Mouse (Mus musculus) neural tube, embryonic 15.5 days (tissue): ENCODE data around the gene Yy1. TPM values are rescaled to one million over a fixed set of nuclear protein-coding genes. Genes with fewer than 3 reads are reported as not detected.
A peak's percentile ranks its signal among the peaks of the same experiment; 100 is the strongest.

Experiments
- ATAC-seq: fragments of 200-750 bp; cut with Nextera tagmentation; 2 replicates; pipeline ENCODE4 v1.8.0; 2017; ENCODE audit warnings: mild to moderate bottlenecking, moderate TSS enrichment, moderate library complexity; ENCODE audit not compliant: low FRiP score
- H3K27ac ChIP-seq: fragments of 300-500 bp; sonication (generic); replicated peaks from 2 replicates; pipeline ENCODE4 v1.5.1; 2015; ENCODE audit warnings: mild to moderate bottlenecking, inconsistent platforms
- H3K27me3 ChIP-seq: fragments of 300-500 bp; sonication (generic); replicated peaks from 2 replicates; pipeline ENCODE4 v1.6.1; 2015; ENCODE audit warnings: inconsistent platforms
- H3K36me3 ChIP-seq: fragments of 300-500 bp; sonication (generic); 2 replicates; pipeline ENCODE4 v1.6.1; 2015; ENCODE audit warnings: inconsistent platforms
- H3K4me1 ChIP-seq: fragments of 300-500 bp; sonication (generic); 2 replicates; pipeline ENCODE4 v1.6.1; 2015; ENCODE audit warnings: inconsistent platforms
- H3K4me2 ChIP-seq: fragments of 300-500 bp; sonication (generic); 2 replicates; pipeline ENCODE4 v1.6.1; 2015; ENCODE audit warnings: inconsistent platforms, mild to moderate bottlenecking, moderate library complexity
- H3K4me3 ChIP-seq: fragments of 300-500 bp; sonication (generic); replicated peaks from 2 replicates; pipeline ENCODE4 v1.5.1; 2015; ENCODE audit warnings: mild to moderate bottlenecking, inconsistent platforms
- H3K9ac ChIP-seq: fragments of 300-500 bp; sonication (generic); replicated peaks from 2 replicates; pipeline ENCODE4 v1.6.1; 2015; ENCODE audit warnings: mild to moderate bottlenecking, inconsistent platforms
- H3K9me3 ChIP-seq: fragments of 300-500 bp; sonication (generic); replicated peaks from 2 replicates; pipeline ENCODE4 v1.6.1; 2016; ENCODE audit warnings: inconsistent platforms
- WGBS: fragments of 180-500 bp; shearing (Covaris S2); methylation state at CpG from one replicate; pipeline ENCODE4 v1.1.7; 2015; ENCODE audit warnings: mixed read lengths; 5-methylcytosine and 5-hydroxymethylcytosine counted together
- polyA plus RNA-seq: library from polyadenylated mRNA; unstranded; fragments of >200 nt; fragmentation: Nextera tagmentation; extraction: Ambion mirVana; gene quantifications from 2 replicates; pipeline ENCODE4 v1.2.1, GENCODE M21; 2015

Yy1 gene
- 10.2 and 13.7 TPM in 2 replicates for polyA plus RNA-seq

DNA sequence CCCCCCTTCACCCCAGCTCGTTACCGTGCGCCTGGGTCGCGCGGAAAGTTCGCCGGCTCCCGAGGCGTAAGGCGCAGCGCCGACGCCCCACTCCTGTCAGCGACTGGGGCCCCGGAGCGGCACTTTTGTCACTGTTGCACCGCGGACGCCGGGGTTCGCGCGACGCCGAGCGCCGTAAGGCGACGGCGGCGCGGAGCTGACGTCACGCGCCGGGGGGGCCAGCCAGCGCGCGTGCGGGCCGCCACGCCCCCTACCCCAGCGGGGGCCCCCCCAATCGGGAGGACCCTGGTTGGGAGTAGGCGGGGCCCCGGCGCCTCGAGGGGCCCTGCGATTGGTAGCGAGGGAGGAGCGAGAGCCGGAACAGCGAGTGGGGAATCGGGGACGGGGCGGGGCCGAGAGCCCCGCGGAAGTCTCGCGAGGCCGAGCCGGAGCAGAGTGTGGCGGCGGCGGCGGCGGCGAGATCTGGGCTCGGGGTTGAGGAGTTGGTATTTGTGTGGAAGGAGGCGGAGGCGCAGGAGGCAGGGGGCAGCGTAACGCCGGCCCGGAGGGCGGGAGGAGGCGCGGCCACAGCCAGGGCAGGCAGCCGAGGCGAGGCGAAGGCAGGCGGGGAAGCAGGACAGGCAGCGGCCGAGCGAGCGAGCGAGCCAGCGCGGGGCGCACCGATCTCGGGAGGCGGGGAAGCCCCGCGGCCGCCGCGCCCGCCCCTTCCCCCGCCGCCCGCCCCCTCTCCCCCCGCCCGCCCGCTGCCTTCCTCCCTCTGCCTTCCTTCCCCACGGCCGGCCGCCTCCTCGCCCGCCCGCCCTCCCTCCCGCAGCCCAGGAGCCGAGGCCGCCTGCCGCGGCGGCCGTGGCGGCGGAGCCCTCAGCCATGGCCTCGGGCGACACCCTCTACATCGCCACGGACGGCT is at the start of gene Yy1:
TSS of gene Yy1 (plus strand) at position 428 of the 907 bp plus-strand sequence.
- peak; percentile 93 for ATAC-seq
- Histone ChIP-seq H3K4me3 (peak within 1 kb of the TSS; percentile 97), H3K9ac (peak within 1 kb of the TSS; percentile 95), H3K36me3 (no peaks in the 10 kb centered on the region), H3K27ac (peak within 1 kb of the TSS; percentile 98), H3K9me3 (no peaks in the 10 kb centered on the region), H3K4me2 (peak within 1 kb of the TSS; percentile 69), H3K4me1 (peaks cover 42% of the 10 kb centered on the region), H3K27me3 (no peaks in the 10 kb centered on the region)
- WGBS = under 1% methylated on average over 84 of the region's 127 CpGs

DNA sequence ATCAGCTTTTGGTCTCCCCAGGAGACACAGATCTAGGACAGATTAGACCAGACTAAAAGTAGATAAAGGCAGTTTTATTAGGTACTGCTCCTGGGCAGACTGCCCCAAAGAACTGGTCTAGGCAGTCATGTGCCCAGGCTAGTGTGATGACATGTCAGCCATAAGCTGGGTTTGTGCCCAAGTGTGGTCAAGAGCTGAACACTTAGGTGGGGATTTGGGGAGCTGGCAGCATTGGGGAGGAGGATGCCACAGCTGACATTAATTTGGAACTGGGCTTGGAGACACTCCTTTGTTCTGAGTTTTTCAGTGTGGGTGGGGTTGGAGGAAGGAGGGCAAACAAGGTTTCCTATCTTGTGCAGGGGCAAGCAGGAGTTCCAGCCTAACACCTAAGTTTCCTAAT is 46.8 kb upstream of the Yy1 start:
- Histone ChIP-seq H3K9me3 (no peaks in the 10 kb centered on the region), H3K4me3 (no peak overlapping the region), H3K36me3 (no peaks in the 10 kb centered on the region), H3K27me3 (no peaks in the 10 kb centered on the region), H3K9ac (no peak overlapping the region), H3K27ac (no peak overlapping the region), H3K4me2 (no peak overlapping the region), H3K4me1 (no peaks in the 10 kb centered on the region)
- no peak for ATAC-seq

DNA sequence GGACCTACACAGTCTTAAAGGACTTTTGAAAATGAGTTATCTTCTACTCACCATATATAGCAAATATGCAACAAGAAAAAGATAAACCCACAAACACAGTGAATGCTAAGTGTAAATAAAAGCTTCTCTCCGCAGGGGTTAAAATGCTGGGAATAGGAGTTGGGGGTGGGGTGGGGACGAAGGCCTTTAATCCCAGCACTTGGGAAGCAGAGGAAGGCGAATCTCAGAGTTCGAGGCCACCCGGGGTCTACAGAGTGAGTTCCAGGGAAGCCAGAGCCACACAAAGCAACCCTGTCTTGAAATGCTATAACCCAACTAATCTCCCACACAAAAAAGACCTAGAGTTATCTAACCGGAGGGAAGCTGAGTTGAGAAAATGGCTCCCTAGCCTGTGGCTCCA is 43.8 kb upstream of the Yy1 start:
- no peak overlapping the region for H3K4me3 ChIP-seq
- no peaks in the 10 kb centered on the region for H3K4me1 ChIP-seq
- H3K27ac ChIP-seq = no peak overlapping the region
- H3K4me2 ChIP-seq = no peak overlapping the region
- no peaks in the 10 kb centered on the region for H3K27me3 ChIP-seq
- H3K9ac ChIP-seq = no peak overlapping the region
- no peaks in the 10 kb centered on the region for H3K36me3 ChIP-seq
- H3K9me3 ChIP-seq = no peaks in the 10 kb centered on the region
- ATAC-seq = no peak
- WGBS = 70% methylated on average over 6 of the region's 6 CpGs

DNA sequence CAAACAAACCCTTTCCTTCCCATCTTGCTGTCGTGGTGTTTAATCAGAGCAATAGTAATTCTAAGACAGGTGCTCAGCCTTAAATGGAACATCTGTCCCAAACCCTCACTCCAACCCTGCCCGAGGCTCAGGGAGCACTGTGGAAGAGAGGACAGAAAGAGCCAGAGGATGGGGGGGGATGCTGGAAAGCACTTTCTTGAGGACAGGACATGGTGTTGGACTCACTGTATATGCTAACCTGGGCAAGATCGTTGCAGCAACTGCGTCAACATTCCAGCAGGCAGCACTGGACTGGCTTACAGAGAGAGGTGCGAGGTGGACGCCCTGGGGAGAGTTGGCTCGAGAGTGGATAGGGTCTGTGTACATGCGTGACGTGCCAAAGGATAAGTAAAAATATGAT is 43.3 kb upstream of the Yy1 start:
- Histone ChIP-seq H3K4me3 (no peak overlapping the region), H3K9ac (no peak overlapping the region), H3K4me2 (no peak overlapping the region), H3K4me1 (no peaks in the 10 kb centered on the region), H3K9me3 (no peaks in the 10 kb centered on the region), H3K27me3 (no peaks in the 10 kb centered on the region), H3K27ac (no peak overlapping the region), H3K36me3 (no peaks in the 10 kb centered on the region)
- WGBS = 85% methylated on average over 9 of the region's 9 CpGs
- ATAC-seq = no peak

DNA sequence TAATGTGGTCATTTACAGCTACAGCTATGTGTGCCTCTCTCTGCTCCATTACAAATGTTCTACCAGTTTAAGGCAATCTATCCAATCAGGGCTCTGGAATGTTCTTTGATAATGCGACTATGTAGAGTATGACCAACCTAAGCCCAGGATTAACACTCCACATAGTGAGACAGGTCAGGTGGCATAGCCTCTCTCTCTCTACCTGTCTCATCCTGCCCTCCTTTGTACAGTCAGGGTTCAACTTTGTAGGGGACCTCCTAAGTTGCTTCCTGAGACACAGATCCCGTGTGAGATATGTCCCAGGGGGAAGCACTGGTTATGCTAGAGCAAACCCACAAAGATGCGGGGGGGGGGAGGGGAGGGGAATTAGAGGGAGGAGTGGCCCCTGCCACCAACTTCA is 42.5 kb upstream of the Yy1 start:
- WGBS = 83% methylated on average over 3 of the region's 3 CpGs
- H3K9me3 ChIP-seq = no peaks in the 10 kb centered on the region
- no peaks in the 10 kb centered on the region for H3K36me3 ChIP-seq
- H3K9ac ChIP-seq = no peak overlapping the region
- no peak for ATAC-seq
- H3K4me2 ChIP-seq = no peak overlapping the region
- no peaks in the 10 kb centered on the region for H3K4me1 ChIP-seq
- no peak overlapping the region for H3K27ac ChIP-seq
- H3K27me3 ChIP-seq = no peaks in the 10 kb centered on the region
- no peak overlapping the region for H3K4me3 ChIP-seq

DNA sequence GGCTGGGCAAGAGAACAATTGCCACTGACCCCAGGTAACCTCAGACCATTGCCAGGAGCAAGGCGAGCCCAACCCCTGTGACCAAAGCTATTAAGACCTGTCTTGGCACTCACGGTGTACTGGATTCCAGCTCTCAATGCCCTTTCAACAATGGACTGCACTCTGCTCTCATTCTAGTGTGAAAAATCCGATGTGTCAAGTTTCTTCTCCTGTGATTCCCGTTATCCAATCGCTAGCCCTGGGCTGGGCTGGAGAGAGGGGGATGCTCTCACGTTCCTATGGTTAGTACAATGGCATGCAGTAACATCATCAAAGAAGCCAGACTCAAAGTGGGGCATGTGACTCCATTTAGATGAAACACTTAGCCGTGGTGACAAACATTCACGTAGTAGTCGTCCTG is 41.0 kb upstream of the Yy1 start:
- no peaks in the 10 kb centered on the region for H3K36me3 ChIP-seq
- H3K27me3 ChIP-seq = no peaks in the 10 kb centered on the region
- no peaks in the 10 kb centered on the region for H3K9me3 ChIP-seq
- no peak overlapping the region for H3K9ac ChIP-seq
- 52% methylated on average over 9 of the region's 9 CpGs for WGBS
- no peak overlapping the region for H3K27ac ChIP-seq
- ATAC-seq = no peak
- H3K4me1 ChIP-seq = no peaks in the 10 kb centered on the region
- H3K4me2 ChIP-seq = no peak overlapping the region
- H3K4me3 ChIP-seq = no peak overlapping the region

DNA sequence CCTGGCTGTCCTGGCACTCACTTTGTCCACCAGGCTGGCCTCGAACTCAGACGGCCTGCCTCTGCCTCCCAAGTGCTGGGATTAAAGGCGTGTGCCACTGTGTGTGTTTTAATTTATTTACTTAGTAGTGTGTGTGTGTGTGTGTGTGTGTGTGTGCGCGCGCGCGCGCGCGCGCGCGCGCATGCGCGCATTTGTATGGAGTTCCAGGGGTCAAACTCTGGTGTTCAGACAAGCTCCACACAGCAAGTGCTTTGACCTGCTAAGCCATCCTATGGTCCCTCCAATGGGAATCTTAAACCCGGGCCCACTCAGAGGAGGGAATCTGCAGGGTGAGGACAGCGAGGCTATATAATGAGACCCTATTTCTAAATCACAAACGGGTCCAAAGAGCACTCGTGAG is 37.6 kb upstream of the Yy1 start:
- Histone ChIP-seq H3K4me2 (no peak overlapping the region), H3K9me3 (no peaks in the 10 kb centered on the region), H3K27ac (no peak overlapping the region), H3K9ac (no peak overlapping the region), H3K27me3 (no peaks in the 10 kb centered on the region), H3K36me3 (no peaks in the 10 kb centered on the region), H3K4me3 (no peak overlapping the region), H3K4me1 (peaks cover 3% of the 10 kb centered on the region; the same call in 1 of the 2 replicates)
- ATAC-seq = no peak
- 82% methylated on average over 21 of the region's 21 CpGs for WGBS

DNA sequence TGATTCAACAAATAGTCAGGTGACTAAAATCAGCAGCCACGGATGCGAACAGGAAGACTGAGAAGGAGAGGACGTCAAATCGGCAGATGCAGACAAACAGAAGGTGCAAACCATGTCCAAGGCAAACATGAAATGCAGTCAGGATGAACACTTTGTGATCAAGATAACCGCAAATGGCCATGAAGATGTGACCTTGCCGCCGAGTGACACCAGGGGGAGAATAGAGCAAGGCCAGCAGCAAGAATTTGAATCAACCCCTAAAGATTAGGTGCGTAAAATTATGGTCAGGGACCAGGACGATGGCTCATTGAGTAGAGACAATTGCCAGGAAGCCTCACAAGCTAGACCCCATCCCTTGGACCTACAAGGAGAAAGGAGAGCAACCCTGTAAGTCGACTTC is 36.2 kb upstream of the Yy1 start:
- Histone ChIP-seq H3K27me3 (no peaks in the 10 kb centered on the region), H3K4me2 (no peak overlapping the region), H3K36me3 (no peaks in the 10 kb centered on the region), H3K27ac (no peak overlapping the region), H3K4me1 (peaks cover 3% of the 10 kb centered on the region; the same call in 1 of the 2 replicates), H3K4me3 (no peak overlapping the region), H3K9me3 (no peaks in the 10 kb centered on the region), H3K9ac (no peak overlapping the region)
- WGBS = 90% methylated on average over 10 of the region's 10 CpGs
- no peak for ATAC-seq

DNA sequence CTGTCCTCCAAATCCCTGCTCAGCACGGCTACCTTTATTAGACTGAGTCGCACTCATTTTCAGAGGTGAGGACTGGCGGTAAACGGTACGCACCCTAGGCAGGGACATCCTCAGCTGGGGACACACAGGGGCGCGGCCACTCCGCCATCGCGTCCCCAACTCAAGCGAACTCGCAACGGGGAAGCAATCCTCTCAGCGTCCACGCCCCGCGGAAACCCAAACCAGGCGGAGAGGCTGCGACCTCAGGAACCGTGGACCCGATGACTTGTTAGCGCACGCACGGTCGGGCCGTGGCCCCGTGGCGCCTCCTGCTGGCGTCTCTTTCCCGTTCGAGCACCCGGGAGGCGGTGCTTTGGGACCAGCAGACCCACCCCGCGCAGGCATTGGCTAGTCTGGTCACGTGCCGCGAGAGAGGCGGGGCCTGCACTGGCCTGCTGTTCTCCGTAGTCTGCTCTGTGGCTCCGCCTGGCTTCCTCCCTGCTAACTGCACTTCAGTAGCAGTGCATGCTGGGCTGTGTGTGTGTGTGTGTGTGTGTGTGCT is 35.0 kb upstream of the Yy1 start:
- peaks cover 3% of the 10 kb centered on the region; the same call in 1 of the 2 replicates for H3K4me1 ChIP-seq
- peak overlapping the region; percentile 65 for H3K4me2 ChIP-seq
- ATAC-seq = peak; percentile 99
- H3K36me3 ChIP-seq = no peaks in the 10 kb centered on the region
- H3K9me3 ChIP-seq = no peaks in the 10 kb centered on the region
- H3K9ac ChIP-seq = peak overlapping the region; percentile 65
- H3K4me3 ChIP-seq = peak overlapping the region; percentile 73
- peak overlapping the region; percentile 74 for H3K27ac ChIP-seq
- H3K27me3 ChIP-seq = no peaks in the 10 kb centered on the region
- WGBS = 0% methylated on average over 41 of the region's 41 CpGs

DNA sequence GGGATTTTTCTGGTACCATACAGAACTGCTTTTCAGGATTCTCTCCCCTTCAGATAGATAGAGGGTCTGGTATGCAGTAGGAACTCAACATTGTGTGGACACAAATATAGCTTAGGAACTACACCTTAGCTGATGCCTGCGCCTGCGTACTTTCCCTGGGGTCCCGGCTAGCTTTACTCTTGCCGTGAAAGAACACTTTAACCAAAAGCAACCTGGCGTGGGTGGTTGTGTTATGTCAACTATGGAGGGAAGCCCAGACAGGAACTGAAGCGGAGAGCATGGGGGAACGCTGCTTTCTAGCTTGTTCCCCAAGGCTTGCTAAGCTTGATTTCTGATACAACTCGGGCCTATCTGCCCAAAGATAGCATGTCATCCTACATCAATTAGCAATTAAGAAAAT is 34.5 kb upstream of the Yy1 start:
- H3K9ac ChIP-seq = peak overlapping the region; percentile 11; the same call in 1 of the 2 replicates
- no peaks in the 10 kb centered on the region for H3K36me3 ChIP-seq
- no peaks in the 10 kb centered on the region for H3K27me3 ChIP-seq
- peak overlapping the region; percentile 74; the same call in 1 of the 2 replicates for H3K27ac ChIP-seq
- peak overlapping the region; percentile 73 for H3K4me3 ChIP-seq
- no peaks in the 10 kb centered on the region for H3K9me3 ChIP-seq
- H3K4me1 ChIP-seq = peaks cover 3% of the 10 kb centered on the region; the same call in 1 of the 2 replicates
- ATAC-seq = no peak; the same call in 1 of the 2 replicates
- peak overlapping the region; percentile 65 for H3K4me2 ChIP-seq
- 78% methylated on average over 8 of the region's 8 CpGs for WGBS

DNA sequence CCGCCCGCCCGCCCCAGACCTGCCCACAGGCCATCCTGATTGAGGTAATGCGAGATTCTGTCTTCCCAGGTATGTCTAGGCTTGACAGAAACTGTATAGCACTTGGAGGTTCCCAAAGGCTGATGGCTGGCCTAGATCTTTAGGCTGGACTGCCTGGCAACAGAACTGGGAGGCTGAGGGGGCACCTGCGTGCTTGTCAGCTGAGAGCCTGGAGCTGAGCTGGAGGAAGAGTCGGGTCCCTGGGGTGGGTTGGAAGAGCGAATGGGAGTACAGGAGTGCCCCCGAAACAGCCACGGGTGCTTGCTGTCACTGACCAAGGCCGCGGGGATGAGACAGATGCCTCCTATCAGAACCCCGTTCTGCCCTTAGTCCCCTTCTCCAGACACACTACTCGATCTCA is 34.1 kb upstream of the Yy1 start:
- peaks cover 3% of the 10 kb centered on the region; the same call in 1 of the 2 replicates for H3K4me1 ChIP-seq
- ATAC-seq = 0 out of 2 replicates have a peak, but pooled peaks have one; percentile 2
- H3K4me3 ChIP-seq = no peak overlapping the region
- H3K27me3 ChIP-seq = no peaks in the 10 kb centered on the region
- H3K27ac ChIP-seq = no peak overlapping the region
- no peaks in the 10 kb centered on the region for H3K36me3 ChIP-seq
- no peak overlapping the region for H3K4me2 ChIP-seq
- H3K9me3 ChIP-seq = no peaks in the 10 kb centered on the region
- H3K9ac ChIP-seq = no peak overlapping the region
- WGBS = 87% methylated on average over 13 of the region's 13 CpGs

DNA sequence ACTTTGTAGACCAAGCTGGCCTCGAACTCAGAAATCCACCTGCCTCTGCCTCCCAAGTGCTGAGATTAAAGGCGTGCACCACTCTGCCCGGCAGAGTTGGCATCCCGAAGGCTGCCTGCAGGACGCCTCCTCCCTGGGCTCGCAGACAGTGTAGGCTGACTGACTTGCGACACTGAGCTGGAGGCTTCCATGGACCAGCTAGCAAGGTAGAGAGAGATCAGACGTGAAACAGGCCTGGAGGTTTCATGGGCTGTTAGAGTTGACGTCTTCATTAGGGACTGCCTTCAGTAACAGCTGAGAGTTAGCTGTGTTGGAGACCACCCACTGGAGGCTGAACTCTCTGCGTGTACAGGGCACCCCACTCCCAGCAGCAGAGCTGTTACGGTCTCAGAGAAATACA is 33.5 kb upstream of the Yy1 start:
- no peak for ATAC-seq
- H3K4me2 ChIP-seq = no peak overlapping the region
- H3K9me3 ChIP-seq = no peaks in the 10 kb centered on the region
- no peak overlapping the region for H3K9ac ChIP-seq
- no peaks in the 10 kb centered on the region for H3K27me3 ChIP-seq
- H3K4me1 ChIP-seq = peaks cover 3% of the 10 kb centered on the region; the same call in 1 of the 2 replicates
- no peak overlapping the region for H3K4me3 ChIP-seq
- H3K36me3 ChIP-seq = no peaks in the 10 kb centered on the region
- H3K27ac ChIP-seq = no peak overlapping the region
- 86% methylated on average over 11 of the region's 11 CpGs for WGBS
